Mouse (Mus musculus) heart, postnatal 4 days (tissue): ENCODE results near the gene Gm11011. TPM values are rescaled to one million over a fixed set of nuclear protein-coding genes. Genes with fewer than 3 reads are reported as not detected.
"Not testable (repeated sequence)": the region's sequence is repeated elsewhere in the genome, so short reads cannot be mapped to it uniquely, and the experiment has no call there.

Experiments
- DNase-seq: peaks from one replicate; pipeline ENCODE4 v3.0.0; 2021
- total RNA-seq, 2 experiments: library from RNA; stranded (reverse); gene quantifications; 2 replicates each; pipeline ENCODE4 v1.2.3; 2021

Gene Gm11011
- not detected for total RNA-seq

DNA sequence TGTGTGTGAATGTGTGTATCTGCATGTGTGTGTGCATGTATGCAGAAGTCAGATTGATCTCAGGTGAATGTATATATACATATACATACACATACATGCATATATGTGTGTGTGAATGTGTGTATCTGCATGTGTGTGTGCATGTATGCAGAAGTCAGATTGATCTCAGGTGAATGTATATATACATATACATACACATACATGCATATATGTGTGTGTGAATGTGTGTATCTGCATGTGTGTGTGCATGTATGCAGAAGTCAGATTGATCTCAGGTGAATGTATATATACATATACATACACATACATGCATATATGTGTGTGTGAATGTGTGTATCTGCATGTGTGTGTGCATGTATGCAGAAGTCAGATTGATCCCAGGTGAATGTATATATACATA lies at the start of gene Gm11011:
Gene Gm11011, minus strand, starts transcription at position 101 of the 400 bp plus-strand sequence.
- not testable (repeated sequence) for DNase-seq

DNA sequence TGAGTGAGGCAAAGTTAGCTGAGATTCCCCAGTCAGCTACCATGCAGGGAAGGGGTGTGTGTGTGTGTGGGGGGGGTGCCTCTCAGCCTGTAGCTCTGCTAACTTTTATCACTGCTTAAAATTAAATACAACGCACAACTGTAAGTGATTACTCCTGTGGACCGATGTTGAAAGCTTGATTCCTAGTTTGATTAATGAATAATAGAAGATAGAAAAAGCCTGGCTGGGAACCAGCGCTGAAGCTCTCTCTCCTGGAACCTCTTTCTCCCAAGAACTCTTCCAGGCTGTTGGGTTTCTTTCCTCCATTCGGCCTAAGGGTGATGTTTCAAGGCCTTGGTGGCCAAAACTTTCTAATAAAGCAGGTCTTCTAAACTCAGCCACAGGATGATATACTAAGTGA lies 48.9 kb upstream of the Gm11011 start:
- no peak for DNase-seq

DNA sequence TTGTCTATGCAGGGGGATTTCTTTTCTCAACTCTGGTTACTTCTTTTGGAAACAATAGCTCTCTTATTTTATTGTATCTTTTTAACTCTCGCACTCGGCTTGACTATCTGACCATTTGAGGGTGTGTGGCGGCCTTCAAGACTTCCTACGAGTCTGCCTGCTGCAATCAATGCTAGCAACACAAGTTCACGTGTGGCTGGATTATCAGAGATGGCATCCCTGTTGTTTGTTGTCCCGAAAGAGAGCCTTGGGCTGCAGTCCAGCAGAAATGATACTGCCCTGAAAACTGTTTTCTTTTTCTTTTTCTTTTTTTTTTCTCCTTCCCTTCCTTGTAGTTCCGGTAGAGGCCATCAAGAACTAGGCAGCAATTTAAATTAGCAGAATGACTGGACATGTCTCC lies 47.9 kb upstream of the Gm11011 start:
- no peak for DNase-seq

DNA sequence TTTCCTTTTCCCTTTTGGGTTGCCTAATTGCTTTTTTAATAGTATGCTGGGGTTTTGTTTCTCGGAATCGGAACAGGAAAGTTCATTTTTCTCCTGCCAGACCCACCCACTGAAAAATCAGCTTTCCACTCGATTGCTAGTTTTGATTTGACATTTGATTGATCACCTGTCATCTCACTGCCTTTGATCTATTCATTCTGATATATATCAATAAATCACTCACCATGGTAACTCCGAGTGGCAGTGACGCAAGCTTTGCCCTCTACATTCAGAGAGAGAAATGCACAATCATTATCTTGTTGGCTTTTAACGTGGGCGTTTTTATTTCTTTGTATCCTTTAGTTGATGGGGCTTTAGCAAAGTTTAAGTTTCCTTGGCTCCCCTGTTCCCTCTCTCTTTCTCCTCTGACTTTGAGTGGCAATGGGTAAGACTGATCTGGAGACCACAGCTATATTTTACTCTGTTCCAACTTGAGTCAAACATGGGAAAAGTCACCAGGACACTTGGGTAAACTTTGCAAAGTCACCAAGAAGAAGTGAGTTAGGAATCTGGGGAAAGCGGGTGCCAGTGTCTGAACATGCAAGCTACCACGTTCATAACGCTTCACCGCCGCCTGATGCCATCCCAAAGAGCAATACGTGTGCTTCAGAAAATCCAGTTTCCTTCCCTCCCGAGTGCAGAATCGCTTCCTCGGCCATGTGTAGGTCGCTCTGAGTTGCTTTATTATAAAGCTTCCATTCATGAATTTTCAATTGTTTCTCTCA lies 47.3 kb upstream of the Gm11011 start:
- no peak for DNase-seq

DNA sequence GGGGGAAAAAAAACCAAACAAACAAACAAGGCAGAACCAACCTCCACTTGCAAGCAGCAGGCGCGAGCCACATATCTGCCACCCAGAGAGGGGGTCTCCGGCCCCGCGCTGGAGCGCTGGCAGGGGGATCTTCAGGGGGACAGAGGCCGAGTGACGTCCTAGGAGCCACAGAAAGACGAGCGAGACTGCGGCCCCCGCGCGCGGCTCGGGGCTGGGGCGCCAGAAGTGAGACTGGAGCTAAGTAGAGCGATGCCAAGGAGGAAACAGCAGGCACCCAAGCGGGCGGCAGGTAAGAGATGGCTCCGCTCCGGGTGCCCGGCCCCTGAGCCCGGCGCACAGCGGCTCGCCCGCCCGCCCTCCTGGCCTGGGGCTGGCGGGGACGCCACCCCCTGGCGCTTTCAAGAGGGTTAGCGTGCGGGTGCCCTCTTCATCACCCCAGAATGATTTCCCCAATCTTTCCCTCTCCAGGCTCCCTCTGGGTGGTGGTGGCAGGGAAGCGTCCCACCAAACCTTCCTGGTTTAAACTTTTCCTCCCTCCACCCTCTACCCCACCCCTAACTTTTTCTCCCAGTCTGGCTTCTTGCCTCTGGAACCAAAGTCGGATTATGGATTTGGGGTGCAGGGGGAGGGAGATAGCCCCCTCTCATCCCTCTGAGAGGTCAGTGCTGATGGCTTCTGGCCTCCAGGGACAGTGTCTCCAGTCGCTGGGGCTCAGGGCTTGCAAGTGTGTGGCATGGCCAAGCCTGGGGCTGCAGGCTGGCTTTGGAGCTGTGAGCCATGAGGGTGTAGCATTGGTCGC lies 46.1 kb upstream of the Gm11011 start:
- DNase-seq: peak; percentile 32

DNA sequence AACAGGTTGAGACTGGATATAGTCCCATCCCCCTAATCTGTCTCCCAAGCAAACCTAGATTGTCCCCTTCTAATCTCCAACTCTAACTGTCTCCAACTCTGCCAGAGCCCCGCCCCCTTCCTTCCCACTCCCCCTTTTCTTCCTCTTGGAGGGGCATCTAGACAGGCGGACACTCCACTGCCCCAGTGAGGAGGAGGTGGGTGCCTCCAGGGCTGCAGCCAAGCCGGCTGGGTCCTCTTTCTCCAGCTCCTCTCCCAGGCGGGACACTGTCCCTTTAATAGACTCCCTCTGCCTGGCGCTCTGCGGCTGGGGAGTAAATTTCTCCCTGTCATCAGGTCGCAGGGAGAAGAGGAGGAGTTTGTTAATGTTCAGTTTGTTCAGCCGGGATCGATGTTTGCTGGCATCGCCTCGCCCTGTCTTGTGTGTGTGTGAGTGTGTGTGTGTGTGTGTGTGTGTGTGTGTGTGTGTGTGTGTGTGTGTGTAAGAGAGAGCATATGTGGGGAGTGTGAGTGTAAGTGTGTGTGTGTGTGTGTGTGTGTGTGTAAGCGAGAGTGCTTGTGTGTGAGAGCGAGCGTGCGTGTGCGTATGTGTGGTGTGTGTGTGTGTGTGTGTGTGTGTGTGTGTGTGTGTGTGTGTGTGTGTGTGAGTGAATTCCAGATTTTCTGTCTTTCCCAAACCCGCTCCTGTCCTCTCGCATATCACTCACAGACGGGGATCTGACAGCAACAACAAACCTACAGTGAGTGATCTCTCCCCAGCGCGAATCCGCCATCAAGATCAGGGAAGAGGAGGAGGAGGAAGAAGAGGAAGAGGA lies 45.0 kb upstream of the Gm11011 start, which contains the start of gene Tshz2:
Gene Tshz2, plus strand, starts transcription at position 676 of the 814 bp plus-strand sequence.
- DNase-seq: peak; percentile 66

DNA sequence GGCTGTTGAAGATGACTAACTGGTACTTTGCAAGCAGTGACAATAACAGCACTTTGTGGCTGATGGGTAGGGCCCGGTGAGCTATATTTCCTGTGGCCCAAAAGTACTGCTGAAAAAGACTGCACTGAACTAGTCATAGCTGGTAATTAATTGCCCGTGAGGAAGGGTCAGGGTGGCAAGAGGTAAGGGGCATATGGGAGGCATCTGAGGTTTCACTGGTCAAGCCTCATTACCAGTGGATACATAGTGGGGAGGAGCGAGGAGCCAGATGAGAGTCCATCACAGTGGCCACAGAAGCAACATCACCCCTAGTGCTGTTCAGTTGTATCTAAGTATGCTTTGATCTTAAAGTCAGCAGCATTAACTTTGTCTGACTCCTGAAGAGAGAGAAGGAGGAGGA lies 42.5 kb upstream of the Gm11011 start:
- no peak for DNase-seq

DNA sequence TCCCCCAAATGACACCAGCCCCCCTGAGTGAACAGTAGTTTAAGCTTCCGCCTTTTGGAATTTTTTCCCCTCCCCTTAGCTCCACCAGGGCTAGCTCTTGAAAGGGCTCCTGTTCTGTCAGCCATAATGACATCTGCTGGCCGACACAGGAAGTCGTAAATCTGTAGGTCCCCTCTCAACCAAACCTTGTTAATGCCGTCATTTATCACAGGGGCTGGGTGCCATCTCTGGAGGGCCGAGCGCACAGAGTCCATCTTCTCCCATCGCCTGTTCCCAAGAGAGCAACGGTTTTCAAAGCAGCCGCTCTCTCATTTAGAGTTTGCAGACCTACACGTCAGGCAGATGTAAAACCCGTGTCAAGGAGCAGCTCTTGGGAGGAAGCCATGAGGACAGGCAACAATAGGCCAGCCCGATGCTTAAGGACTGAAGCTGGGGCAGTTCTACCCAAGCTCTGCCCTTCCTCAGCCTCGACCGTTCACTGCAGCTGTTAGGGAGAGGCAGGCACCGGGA lies 33.7 kb upstream of the Gm11011 start:
- DNase-seq: peak; percentile 22

DNA sequence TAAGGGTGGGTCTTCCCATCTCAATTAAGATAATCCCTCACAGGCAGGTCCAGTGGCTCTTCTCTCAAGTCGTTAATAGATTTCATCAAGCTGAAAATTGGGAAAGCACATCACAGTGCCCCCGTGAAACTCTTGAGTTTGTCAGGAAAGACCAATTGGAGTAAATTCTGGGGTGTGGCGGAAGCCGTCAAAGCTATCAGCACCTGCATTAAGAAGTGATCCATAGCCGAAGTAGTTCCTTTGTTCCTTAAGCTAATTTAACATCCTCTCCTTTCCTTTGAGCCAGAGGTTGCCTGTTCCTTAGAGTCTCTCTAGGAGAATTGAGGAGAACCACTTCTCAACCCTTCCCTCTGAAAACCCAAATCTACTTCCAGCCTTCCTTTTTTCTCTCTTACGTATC lies 28.5 kb upstream of the Gm11011 start:
- no peak for DNase-seq

DNA sequence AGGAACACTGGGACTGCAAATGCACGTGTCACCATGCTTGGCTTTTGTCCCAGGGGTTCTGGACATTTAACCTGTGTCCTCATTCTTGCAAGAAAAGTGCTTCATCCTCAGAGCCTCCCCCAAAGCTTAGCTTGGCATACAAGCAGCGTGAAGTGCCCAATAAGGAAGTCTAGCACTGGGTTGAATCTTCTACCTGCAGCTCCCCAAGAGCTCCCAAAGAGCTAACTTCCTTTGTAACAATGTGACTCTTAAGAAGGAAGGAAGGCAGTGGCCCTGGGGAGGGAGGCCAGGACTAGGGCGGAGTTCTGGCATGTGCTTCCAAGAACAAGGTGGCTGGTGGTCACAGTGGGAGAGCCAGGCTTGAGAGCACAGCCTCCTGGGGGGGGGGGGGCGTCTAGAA lies 27.1 kb upstream of the Gm11011 start:
- DNase-seq: no peak

DNA sequence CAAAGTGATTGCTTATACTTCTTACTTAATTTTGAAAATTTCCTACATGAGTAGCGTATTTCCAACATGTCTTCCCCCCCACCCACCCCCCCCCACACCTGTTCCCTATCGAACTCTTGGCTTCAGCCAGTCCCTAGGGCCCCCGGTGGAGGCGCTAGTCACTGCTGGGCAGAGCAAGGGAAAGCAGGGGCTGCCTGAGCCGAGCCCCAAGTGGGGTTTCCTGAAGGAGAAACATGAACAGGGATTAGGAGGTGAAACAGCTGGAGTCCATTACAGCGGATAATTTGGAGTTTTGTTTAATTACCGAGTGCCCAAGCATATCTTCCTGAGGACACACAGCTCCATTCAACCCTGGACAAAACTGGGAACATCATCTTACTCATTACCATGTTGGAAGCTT lies 24.0 kb upstream of the Gm11011 start:
- DNase-seq: no peak

DNA sequence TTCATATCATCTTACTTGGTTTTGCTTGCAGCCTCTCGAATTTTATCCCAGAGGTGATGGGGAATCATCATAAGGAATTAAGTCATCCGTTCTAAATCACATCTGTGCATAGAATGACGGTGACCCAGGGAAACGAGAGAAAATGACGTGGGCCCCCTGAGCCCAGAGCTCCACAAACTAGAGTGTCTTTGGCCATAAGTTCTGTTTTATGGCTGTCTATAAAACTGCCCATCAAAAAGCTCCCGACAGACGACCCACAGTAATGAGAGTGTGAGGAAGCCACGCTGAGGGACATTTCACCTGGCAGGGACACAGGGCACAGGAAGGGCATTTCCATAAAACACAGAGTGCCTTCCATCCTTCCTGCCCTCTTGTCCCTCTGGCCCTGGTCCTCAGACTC lies 23.3 kb upstream of the Gm11011 start:
- DNase-seq: no peak

DNA sequence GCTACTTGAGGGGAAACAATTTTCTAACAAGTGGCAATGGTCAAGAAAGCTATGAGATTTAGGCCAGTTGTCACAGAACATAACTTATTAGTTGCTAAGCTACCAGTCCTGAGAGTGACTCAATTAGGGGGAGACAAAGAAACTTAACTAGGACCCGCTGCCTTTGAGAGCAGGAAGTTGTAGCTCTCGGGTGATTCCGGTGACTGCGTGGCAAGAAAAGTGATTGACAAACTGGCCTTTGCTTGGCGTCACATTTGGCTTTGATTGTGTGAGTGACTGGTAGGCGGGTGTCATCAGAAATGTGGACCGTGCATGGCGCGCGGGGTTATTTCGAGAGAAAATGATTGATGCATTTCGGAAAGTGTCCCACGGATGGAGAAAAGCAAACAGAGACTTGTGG lies 22.4 kb upstream of the Gm11011 start:
- no peak for DNase-seq

DNA sequence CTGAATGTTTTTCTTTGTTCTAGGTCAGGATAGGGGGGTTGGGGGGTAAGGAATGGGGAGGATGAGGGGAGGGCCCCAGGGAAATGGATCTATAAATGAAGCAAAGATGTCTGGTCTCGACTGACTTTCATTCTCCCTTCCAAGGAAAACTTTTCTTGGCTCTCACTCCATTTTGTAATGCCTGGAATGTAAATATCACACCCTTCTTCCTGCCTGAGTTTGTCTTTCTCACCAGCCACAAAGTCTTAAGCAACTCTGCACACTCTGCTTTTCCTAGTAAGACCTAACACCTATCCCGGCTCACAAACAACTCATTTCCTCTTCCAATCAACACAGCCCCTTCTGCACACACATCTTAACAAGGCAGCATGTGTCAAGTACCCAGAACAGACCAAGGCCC lies 20.2 kb upstream of the Gm11011 start:
- no peak for DNase-seq

DNA sequence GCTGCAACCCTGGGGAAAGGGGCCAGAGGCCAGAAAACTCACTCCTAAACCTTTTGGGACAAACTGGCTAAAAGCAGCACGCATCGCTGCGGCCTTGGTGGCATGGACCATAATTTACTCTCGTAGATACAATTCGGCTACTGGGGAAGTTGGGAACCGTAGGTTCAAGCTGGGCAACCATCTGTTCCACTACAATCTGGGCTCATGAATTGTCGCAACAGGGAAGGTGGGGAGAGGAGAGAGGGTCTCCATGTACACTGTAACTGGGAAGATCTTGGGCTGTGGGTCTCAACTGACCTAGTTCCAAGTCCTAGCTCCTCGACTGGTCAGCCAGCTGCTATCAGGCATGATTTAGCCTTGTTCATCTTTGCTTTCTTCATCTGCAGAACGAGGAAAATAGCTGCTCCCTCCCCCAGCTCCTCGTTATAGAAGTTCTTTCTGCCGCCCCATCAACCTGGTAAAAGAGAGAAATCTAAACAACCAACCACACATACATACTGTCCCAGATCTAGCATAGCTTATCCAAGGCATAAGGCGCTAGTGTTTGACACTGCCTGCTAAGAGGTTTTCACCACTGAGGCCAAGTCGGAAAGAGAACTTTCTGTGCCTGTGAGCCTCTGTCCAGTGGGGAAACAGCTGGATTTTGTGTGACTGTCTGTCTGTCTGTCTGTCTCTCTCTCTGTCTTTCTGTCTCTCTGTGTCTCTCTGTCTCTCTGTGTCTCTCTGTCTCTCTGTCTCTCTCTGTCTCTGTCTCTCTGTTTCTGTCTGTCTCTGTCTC lies 19.5 kb upstream of the Gm11011 start:
- DNase-seq: no peak

DNA sequence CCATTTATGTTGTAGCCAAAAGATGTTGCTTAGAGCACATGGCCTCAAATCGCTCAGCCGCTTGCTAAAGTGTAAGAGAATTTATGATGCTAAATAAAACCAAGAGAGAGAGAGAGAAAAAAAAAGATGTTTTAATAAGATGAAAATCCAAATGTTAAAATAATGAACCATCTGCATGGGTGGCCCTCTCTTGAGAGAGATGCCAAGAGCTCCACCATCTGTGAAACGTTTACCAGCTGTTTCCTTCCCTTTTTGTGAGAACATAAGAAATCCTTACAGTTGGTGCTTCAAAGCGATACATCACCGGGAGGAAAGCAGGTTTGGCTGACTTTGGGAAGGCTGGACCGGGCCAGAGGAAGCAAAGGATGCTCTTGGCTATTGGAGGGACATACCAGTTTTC lies 12.6 kb upstream of the Gm11011 start:
- DNase-seq: no peak

DNA sequence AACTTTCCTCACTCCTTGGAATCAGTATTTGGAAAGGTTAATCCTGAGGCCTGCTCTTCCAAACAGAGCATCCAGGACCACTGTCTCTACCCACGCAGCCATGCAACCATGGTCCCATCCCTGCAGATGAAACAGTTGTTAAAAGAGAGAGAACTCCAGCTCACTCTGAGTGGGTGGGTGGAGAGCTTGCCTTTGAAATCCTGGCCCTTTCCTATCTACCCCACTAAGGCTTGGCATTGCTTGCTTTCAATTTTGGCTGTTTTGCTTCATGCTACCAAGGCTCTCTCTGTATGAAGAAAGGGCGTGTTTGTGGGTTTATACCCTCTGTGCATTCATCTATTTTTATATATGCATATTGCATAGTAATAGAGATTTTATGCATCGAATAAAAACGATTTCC lies 12.0 kb upstream of the Gm11011 start:
- no peak for DNase-seq

DNA sequence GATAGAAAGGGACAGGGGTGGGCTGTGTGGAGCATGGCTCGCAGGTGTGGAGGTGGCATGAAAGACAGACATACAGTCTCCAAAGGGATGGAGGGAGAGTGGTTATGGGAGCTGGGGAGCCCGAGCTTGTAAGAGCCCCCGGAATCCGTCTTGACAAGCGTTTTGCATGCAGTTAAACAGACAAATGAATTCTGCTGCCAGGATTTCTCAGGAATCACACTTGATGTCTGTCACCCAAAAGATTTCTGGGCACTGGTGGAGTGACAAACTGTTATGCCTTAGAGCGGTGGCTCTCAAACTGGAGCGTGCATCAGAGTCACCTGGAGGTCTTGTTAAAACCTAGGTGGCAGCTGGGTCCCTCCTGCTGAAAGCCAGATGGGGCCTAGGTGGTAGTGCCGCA lies 10.4 kb upstream of the Gm11011 start:
- no peak for DNase-seq

DNA sequence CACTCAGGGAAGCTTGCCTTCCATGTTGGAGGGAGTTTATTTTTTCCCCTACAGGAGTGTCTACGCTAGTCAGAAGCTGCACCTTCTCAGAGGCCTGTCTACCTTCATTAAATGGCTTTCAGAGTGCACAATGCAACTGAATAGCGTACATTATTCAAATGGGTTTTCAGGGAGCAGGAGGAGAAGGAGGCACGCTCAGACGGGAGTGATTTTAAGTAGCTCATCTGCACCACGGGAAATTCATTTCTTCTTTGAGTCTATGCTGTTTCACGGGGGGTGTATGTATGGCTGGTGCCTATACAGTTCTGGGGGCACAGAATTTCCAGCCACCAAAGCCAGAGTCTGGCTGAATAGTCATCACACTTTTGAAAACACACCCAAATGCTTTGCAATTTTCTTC lies 9.8 kb upstream of the Gm11011 start:
- DNase-seq: no peak

DNA sequence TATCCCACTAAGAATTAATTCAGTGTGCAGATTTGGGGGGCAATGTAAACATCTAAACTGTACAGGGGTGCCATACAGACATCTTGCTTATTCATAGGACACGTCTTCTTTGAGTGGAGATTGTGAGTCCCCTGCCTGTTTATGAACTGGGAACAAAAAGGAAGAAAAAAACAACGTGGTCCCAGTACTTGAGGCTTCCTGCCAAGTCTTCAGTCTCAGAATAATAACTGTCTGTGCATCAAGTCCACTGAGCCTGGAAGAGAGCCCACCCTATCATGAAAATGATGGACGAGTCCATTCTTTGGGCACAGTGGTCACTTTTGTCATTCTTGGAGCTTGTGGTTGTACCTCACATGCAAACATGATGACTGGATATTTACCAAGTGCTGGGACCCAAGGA lies 6.2 kb upstream of the Gm11011 start:
- no peak for DNase-seq

DNA sequence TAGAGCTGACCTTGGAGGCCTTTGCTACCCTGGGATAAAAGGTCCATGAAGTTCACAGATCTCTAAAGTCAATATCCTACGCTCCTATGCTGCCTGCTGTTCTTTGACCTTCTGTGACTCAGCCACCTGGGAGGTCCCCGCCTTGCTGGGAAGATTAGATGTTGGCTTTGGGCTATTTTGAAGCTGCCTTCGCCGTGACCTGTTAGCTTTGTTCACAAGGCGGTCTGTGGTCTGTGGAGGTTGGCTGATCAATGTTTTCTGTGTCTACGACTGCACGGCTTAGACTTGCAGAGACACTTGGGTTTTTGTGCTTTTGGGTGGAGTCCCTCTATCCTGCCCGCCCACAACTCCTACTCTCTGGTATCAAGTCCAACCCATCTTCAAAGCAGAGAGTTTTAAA lies 2.9 kb upstream of the Gm11011 start:
- DNase-seq: no peak

DNA sequence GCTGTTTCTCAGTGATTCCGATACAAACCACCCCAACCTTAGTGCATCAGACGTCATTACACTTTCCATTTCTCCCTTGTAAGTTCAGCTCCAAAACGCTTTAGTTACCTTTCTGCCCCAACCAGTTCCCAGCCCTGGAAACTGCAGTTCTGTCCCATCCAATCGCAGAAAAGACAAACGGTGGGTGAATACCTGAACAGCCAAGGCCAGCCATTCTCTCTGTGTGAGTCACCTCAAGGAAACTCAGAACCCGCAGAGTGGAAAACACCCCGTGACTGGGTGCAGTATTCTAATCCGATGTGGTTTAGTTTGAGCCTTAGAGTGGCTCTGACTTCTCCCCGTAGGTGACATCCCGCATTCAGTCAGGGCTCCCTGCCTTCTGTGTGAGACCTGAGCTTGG lies 2.2 kb upstream of the Gm11011 start:
- DNase-seq: no peak
